21 mouse cellular contexts compared by ENCODE assay signal in genomic region chr2:51016129-51016402, GRCm38 (mm10).
DNase-seq lines count a peak whose midpoint lies in the region; ATAC-seq and TF ChIP-seq lines count a peak whose summit lies in the region.
"Had no signal": no experiment of that assay in that cellular context is flagged by ENCODE, and none has a peak within 500 bp of the region (broad histone marks: within the 10 kb centered on the region; RNA-seq: fewer than 3 reads in every experiment).

No protein-coding gene starts in this region.

- TF ChIP-seq CTCF in forebrain, postnatal 0 days (IDR thresholded peaks at IDR 0.05; ENCODE audit: low read depth): no peak

- H3K9ac ChIP-seq in forebrain, postnatal 0 days: no peak overlapping the region
- H3K9ac ChIP-seq in forebrain, embryonic 14.5 days (ENCODE audit: low read length): no peak overlapping the region
- no peak overlapping the region for H3K9ac ChIP-seq in lung, embryonic 16.5 days (ENCODE audit: low read length)
- no peak overlapping the region for H3K9ac ChIP-seq in embryonic facial prominence, embryonic 15.5 days
- H3K9ac ChIP-seq in limb, embryonic 13.5 days: no peak overlapping the region
- H3K9ac ChIP-seq in midbrain, embryonic 11.5 days (ENCODE audit: low read length): no peak overlapping the region
- H3K9ac ChIP-seq: embryonic facial prominence, embryonic 12.5 days; hindbrain, embryonic 13.5 days; midbrain, embryonic 15.5 days; neural tube, embryonic 12.5 days had no signal

- H3K27me3 ChIP-seq in forebrain, postnatal 0 days (ENCODE audit: insufficient read depth, low read length): no peaks in the 10 kb centered on the region
- H3K27me3 ChIP-seq in forebrain, embryonic 14.5 days (replicated peaks; ENCODE audit: control insufficient read depth, insufficient read depth, low read length): no peaks in the 10 kb centered on the region
- H3K27me3 ChIP-seq in lung, embryonic 16.5 days (ENCODE audit: control insufficient read depth, insufficient read depth, low read depth, low read length): no peaks in the 10 kb centered on the region
- no peaks in the 10 kb centered on the region for H3K27me3 ChIP-seq in embryonic facial prominence, embryonic 15.5 days
- H3K27me3 ChIP-seq in limb, embryonic 13.5 days: no peaks in the 10 kb centered on the region
- H3K27me3 ChIP-seq in midbrain, embryonic 11.5 days (ENCODE audit: control insufficient read depth, insufficient read depth, low read length): no peaks in the 10 kb centered on the region
- H3K27me3 ChIP-seq: embryonic facial prominence, embryonic 12.5 days; hindbrain, embryonic 13.5 days; midbrain, embryonic 15.5 days; neural tube, embryonic 12.5 days; Patski had no signal

- H3K4me1 ChIP-seq in forebrain, postnatal 0 days (ENCODE audit: insufficient read depth): no peaks in the 10 kb centered on the region
- no peaks in the 10 kb centered on the region; the same call in 1 of the 2 replicates for H3K4me1 ChIP-seq in forebrain, embryonic 14.5 days (ENCODE audit: control insufficient read depth, insufficient read depth, low read length)
- peaks cover 8% of the 10 kb centered on the region; the same call in 1 of the 2 replicates for H3K4me1 ChIP-seq in lung, embryonic 16.5 days (replicated peaks; ENCODE audit: control insufficient read depth, insufficient read depth, low read length)
- 0 out of 2 replicates have a peak, but pooled peaks cover 8% of the 10 kb centered on the region for H3K4me1 ChIP-seq in embryonic facial prominence, embryonic 15.5 days
- peaks cover 16% of the 10 kb centered on the region for H3K4me1 ChIP-seq in limb, embryonic 13.5 days
- H3K4me1 ChIP-seq in midbrain, embryonic 11.5 days (ENCODE audit: control insufficient read depth, insufficient read depth, low read length): no peaks in the 10 kb centered on the region
- H3K4me1 ChIP-seq: hindbrain, embryonic 13.5 days; midbrain, embryonic 15.5 days; neural tube, embryonic 12.5 days had no signal

- no peaks in the 10 kb centered on the region for H3K36me3 ChIP-seq in forebrain, postnatal 0 days (ENCODE audit: insufficient read depth)
- H3K36me3 ChIP-seq in forebrain, embryonic 14.5 days (ENCODE audit: control insufficient read depth, insufficient read depth, low read length): no peaks in the 10 kb centered on the region
- no peaks in the 10 kb centered on the region for H3K36me3 ChIP-seq in lung, embryonic 16.5 days (ENCODE audit: control insufficient read depth, insufficient read depth, low read length)
- no peaks in the 10 kb centered on the region for H3K36me3 ChIP-seq in embryonic facial prominence, embryonic 15.5 days
- H3K36me3 ChIP-seq in limb, embryonic 13.5 days: no peaks in the 10 kb centered on the region
- H3K36me3 ChIP-seq in midbrain, embryonic 11.5 days (ENCODE audit: control insufficient read depth, insufficient read depth, low read length): no peaks in the 10 kb centered on the region
- H3K36me3 ChIP-seq: embryonic facial prominence, embryonic 12.5 days; hindbrain, embryonic 13.5 days; midbrain, embryonic 15.5 days; neural tube, embryonic 12.5 days had no signal

- H3K4me3 ChIP-seq in forebrain, postnatal 0 days (ENCODE audit: low read depth, low read length): no peak overlapping the region
- no peak overlapping the region for H3K4me3 ChIP-seq in forebrain, embryonic 14.5 days (ENCODE audit: low read depth, low read length)
- H3K4me3 ChIP-seq in lung, embryonic 16.5 days (ENCODE audit: low read length): no peak overlapping the region
- no peak overlapping the region for H3K4me3 ChIP-seq in embryonic facial prominence, embryonic 15.5 days (replicated peaks)
- H3K4me3 ChIP-seq in limb, embryonic 13.5 days: no peak overlapping the region
- no peak overlapping the region for H3K4me3 ChIP-seq in midbrain, embryonic 11.5 days (ENCODE audit: low read depth, low read length)
- H3K4me3 ChIP-seq: embryonic facial prominence, embryonic 12.5 days; hindbrain, embryonic 13.5 days; midbrain, embryonic 15.5 days; neural tube, embryonic 12.5 days had no signal

- H3K27ac ChIP-seq in forebrain, postnatal 0 days (ENCODE audit: low read depth, low read length): no peak overlapping the region
- H3K27ac ChIP-seq in forebrain, embryonic 14.5 days (ENCODE audit: low read depth, low read length): no peak overlapping the region
- H3K27ac ChIP-seq in lung, embryonic 16.5 days (ENCODE audit: low read length): no peak overlapping the region
- peak overlapping the region; percentile 34 for H3K27ac ChIP-seq in embryonic facial prominence, embryonic 15.5 days (replicated peaks)
- H3K27ac ChIP-seq in limb, embryonic 13.5 days: peak overlapping the region; percentile 67; the same call in 1 of the 2 replicates
- H3K27ac ChIP-seq in midbrain, embryonic 11.5 days (ENCODE audit: low read depth, low read length): no peak overlapping the region
- H3K27ac ChIP-seq: embryonic facial prominence, embryonic 12.5 days; hindbrain, embryonic 13.5 days; midbrain, embryonic 15.5 days; neural tube, embryonic 12.5 days had no signal

- DNase-seq in forebrain, postnatal 0 days: peak; percentile 35
- DNase-seq in forebrain, embryonic 14.5 days (ENCODE audit: low spot score): no peak
- no peak for DNase-seq in lung, postnatal 25 days (ENCODE audit: low spot score)
- no peak for DNase-seq in right cerebral cortex, adult 2 months (ENCODE audit: low spot score in 2 of 2)
- DNase-seq in midbrain, embryonic 11.5 days (ENCODE audit: low spot score, missing footprints): no peak
- DNase-seq: adrenal gland, postnatal 36 days; cerebellum, adult 11-12 months; cerebellum, postnatal 10 days; gastrocnemius, postnatal 14 days; kidney, adult 18-20 months; kidney, postnatal 4 days; lung, postnatal 10 days; right cerebral cortex, adult 18-20 months had no signal

- peak; percentile 42 for ATAC-seq in forebrain, postnatal 0 days
- ATAC-seq in forebrain, embryonic 14.5 days: no peak
- ATAC-seq in lung, embryonic 16.5 days (ENCODE audit: low read depth): peak; percentile 56
- ATAC-seq in embryonic facial prominence, embryonic 15.5 days (ENCODE audit: insufficient number of reproducible peaks, low FRiP score, low TSS enrichment, low read depth): no peak
- 0 out of 2 replicates have a peak, but pooled peaks have one; percentile 8 for ATAC-seq in limb, embryonic 13.5 days (ENCODE audit: low FRiP score, low read depth)
- no peak for ATAC-seq in midbrain, embryonic 11.5 days (ENCODE audit: low FRiP score)
- ATAC-seq: midbrain, embryonic 15.5 days; Patski had no signal

- no peaks in the 10 kb centered on the region for H3K9me3 ChIP-seq in forebrain, postnatal 0 days (ENCODE audit: low read length)
- no peaks in the 10 kb centered on the region for H3K9me3 ChIP-seq in forebrain, embryonic 14.5 days (replicated peaks; ENCODE audit: control insufficient read depth, low read length)
- no peaks in the 10 kb centered on the region for H3K9me3 ChIP-seq in lung, embryonic 16.5 days (ENCODE audit: control insufficient read depth, low read length)
- H3K9me3 ChIP-seq in embryonic facial prominence, embryonic 15.5 days (replicated peaks): no peaks in the 10 kb centered on the region
- H3K9me3 ChIP-seq in limb, embryonic 13.5 days: no peaks in the 10 kb centered on the region
- no peaks in the 10 kb centered on the region for H3K9me3 ChIP-seq in midbrain, embryonic 11.5 days (ENCODE audit: control insufficient read depth, low read length)
- H3K9me3 ChIP-seq: embryonic facial prominence, embryonic 12.5 days; hindbrain, embryonic 13.5 days; midbrain, embryonic 15.5 days; neural tube, embryonic 12.5 days had no signal

- WGBS in forebrain, postnatal 0 days: 40% methylated on average over 5 of the region's 5 CpGs
- WGBS in forebrain, embryonic 14.5 days: 71% methylated on average over 5 of the region's 5 CpGs
- 26% methylated on average over 5 of the region's 5 CpGs for WGBS in lung, embryonic 16.5 days
- WGBS in embryonic facial prominence, embryonic 15.5 days: 53% methylated on average over 5 of the region's 5 CpGs
- 7% methylated on average over 5 of the region's 5 CpGs for WGBS in limb, embryonic 13.5 days
- WGBS in midbrain, embryonic 11.5 days: 94% methylated on average over 5 of the region's 5 CpGs

- no peak overlapping the region for H3K4me2 ChIP-seq in forebrain, postnatal 0 days (ENCODE audit: low read depth)
- no peak overlapping the region for H3K4me2 ChIP-seq in forebrain, embryonic 14.5 days (ENCODE audit: low read length)
- H3K4me2 ChIP-seq in lung, embryonic 16.5 days (ENCODE audit: low read depth, low read length): no peak overlapping the region
- H3K4me2 ChIP-seq in embryonic facial prominence, embryonic 15.5 days (replicated peaks): no peak overlapping the region
- H3K4me2 ChIP-seq in limb, embryonic 13.5 days (replicated peaks): no peak overlapping the region
- no peak overlapping the region for H3K4me2 ChIP-seq in midbrain, embryonic 11.5 days
- H3K4me2 ChIP-seq: embryonic facial prominence, embryonic 12.5 days; hindbrain, embryonic 13.5 days; midbrain, embryonic 15.5 days; neural tube, embryonic 12.5 days had no signal

Comparison
In these comparisons a context has a peak if more than half of its experiments do, and no peak if none do; other contexts are left out.
1. ATAC-seq: peak in forebrain, postnatal 0 days (single experiment), lung, embryonic 16.5 days (single experiment) and limb, embryonic 13.5 days (single experiment); none in forebrain, embryonic 14.5 days (single experiment), embryonic facial prominence, embryonic 15.5 days (single experiment) and midbrain, embryonic 11.5 days (single experiment).
2. H3K27ac ChIP-seq: peak in embryonic facial prominence, embryonic 15.5 days (single experiment) and limb, embryonic 13.5 days (single experiment); none in forebrain, postnatal 0 days (single experiment), forebrain, embryonic 14.5 days (single experiment), lung, embryonic 16.5 days (single experiment) and midbrain, embryonic 11.5 days (single experiment).